Mouse (Mus musculus): ENCODE measurements at regions not wholly inside any gene's neighbourhood (a gene's known extent, or its start where the extent isn't known, plus 50 kb on each side); places are given as distances from the start of the nearest gene placed in this dataset.

DNA sequence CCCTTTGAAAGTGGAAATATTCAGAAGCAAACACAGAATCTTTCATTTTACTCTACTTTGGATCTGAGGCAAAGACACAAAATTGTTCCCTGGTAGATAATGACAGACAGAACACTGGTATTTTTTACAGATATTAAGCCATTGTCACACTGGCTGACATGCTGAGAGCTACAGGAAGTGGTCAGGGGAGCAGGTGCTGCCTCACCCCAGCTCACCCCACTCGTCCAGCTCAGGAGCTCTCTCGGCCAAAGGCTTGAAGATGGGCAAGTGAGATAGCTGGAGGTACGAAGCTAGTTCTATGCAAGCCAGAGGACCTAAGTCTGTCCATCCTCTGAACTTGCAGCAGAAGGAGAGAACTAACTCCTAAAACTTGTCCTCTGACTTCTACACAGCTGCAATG lies 105.6 kb upstream of the Gas2 start:
- TF ChIP-seq CTCF (IDR thresholded peaks at IDR 0.05; ENCODE audit: extremely low read depth, insufficient read depth, insufficient read length, insufficient replicate concordance): no peak
- TF ChIP-seq POLR2A (IDR thresholded peaks at IDR 0.05; ENCODE audit: low read depth, low read length): no peak
